Mouse (Mus musculus): ENCODE measurements at regions not wholly inside any gene's neighbourhood (a gene's known extent, or its start where the extent isn't known, plus 50 kb on each side); places are given as distances from the start of the nearest gene placed in this dataset.

GRCm38 (mm10) chr11:18015239-18015638, 61.6 kb upstream of the Etaa1 start:
- no peaks in the 10 kb centered on the region for H3K27me3 ChIP-seq (ENCODE audit: insufficient read depth, low read length)
- no peaks in the 10 kb centered on the region for H3K36me3 ChIP-seq (ENCODE audit: insufficient read depth, low read length)
- no peak overlapping the region for H3K4me3 ChIP-seq (ENCODE audit: low read length)
- no peaks in the 10 kb centered on the region for H3K4me1 ChIP-seq (ENCODE audit: insufficient read depth, low read length)
- no peaks in the 10 kb centered on the region for H3K9me3 ChIP-seq (ENCODE audit: low read length)
- no peak overlapping the region for H3K9ac ChIP-seq (replicated peaks; ENCODE audit: low read length)
- ATAC-seq (no peak), DNase-seq (ENCODE audit: low spot score) (no peak)
- no peak for TF ChIP-seq CTCF (IDR thresholded peaks at IDR 0.05; ENCODE audit: low read depth)
- no peak overlapping the region for H3K27ac ChIP-seq
- 31% methylated on average over 4 of the region's 4 CpGs for WGBS
- no peak overlapping the region for H3K4me2 ChIP-seq (ENCODE audit: low read depth, low read length)

- no peak overlapping the region for H3K4me2 ChIP-seq (ENCODE audit: low read depth, low read length)
Observed at GRCm38 (mm10) chr11:18014610-18015009, 60.9 kb upstream of the Etaa1 start.

GRCm38 (mm10) chr11:18012085-18012484, 58.4 kb upstream of the Etaa1 start:
- DNase-seq (ENCODE audit: low spot score) (no peak), ATAC-seq (no peak)
- H3K4me2 ChIP-seq (ENCODE audit: low read depth, low read length), result no peak overlapping the region
- H3K27ac ChIP-seq, result no peak overlapping the region
- H3K9me3 ChIP-seq (ENCODE audit: low read length), result no peaks in the 10 kb centered on the region
- WGBS, result 46% methylated on average over 5 of the region's 5 CpGs
- H3K4me3 ChIP-seq (ENCODE audit: low read length), result no peak overlapping the region
- no peaks in the 10 kb centered on the region for H3K27me3 ChIP-seq (ENCODE audit: insufficient read depth, low read length)
- H3K36me3 ChIP-seq (ENCODE audit: insufficient read depth, low read length), result no peaks in the 10 kb centered on the region
- H3K9ac ChIP-seq (replicated peaks; ENCODE audit: low read length), result no peak overlapping the region
- no peaks in the 10 kb centered on the region for H3K4me1 ChIP-seq (ENCODE audit: insufficient read depth, low read length)
- TF ChIP-seq CTCF (IDR thresholded peaks at IDR 0.05; ENCODE audit: low read depth), result no peak

More at GRCm38 (mm10) chr11:18014610-18015009, 60.9 kb upstream of the Etaa1 start:
- DNase-seq (ENCODE audit: low spot score) (peak; percentile 73), ATAC-seq (peak; percentile 71)
- WGBS, result 21% methylated on average over 9 of the region's 9 CpGs
- TF ChIP-seq CTCF (IDR thresholded peaks at IDR 0.05; ENCODE audit: low read depth), result no peak
- Histone ChIP-seq H3K9ac (replicated peaks; ENCODE audit: low read length) (no peak overlapping the region), H3K36me3 (ENCODE audit: insufficient read depth, low read length) (no peaks in the 10 kb centered on the region), H3K27me3 (ENCODE audit: insufficient read depth, low read length) (no peaks in the 10 kb centered on the region), H3K9me3 (ENCODE audit: low read length) (no peaks in the 10 kb centered on the region), H3K27ac (no peak overlapping the region), H3K4me1 (ENCODE audit: insufficient read depth, low read length) (no peaks in the 10 kb centered on the region), H3K4me3 (ENCODE audit: low read length) (no peak overlapping the region)

- H3K4me2 ChIP-seq (ENCODE audit: low read depth, low read length), result peak overlapping the region; percentile 55
- DNase-seq (ENCODE audit: low spot score), result peak; percentile 92
- peak overlapping the region; percentile 48 for H3K27ac ChIP-seq
- H3K9me3 ChIP-seq (ENCODE audit: low read length), result no peaks in the 10 kb centered on the region
- H3K27me3 ChIP-seq (ENCODE audit: insufficient read depth, low read length), result no peaks in the 10 kb centered on the region
- H3K4me3 ChIP-seq (ENCODE audit: low read length), result peak overlapping the region; percentile 23
- WGBS, result 11% methylated on average over 13 of the region's 13 CpGs
- ATAC-seq, result peak; percentile 94
- no peaks in the 10 kb centered on the region for H3K4me1 ChIP-seq (ENCODE audit: insufficient read depth, low read length)
- H3K36me3 ChIP-seq (ENCODE audit: insufficient read depth, low read length), result no peaks in the 10 kb centered on the region
- 0 out of 2 replicates have a peak overlapping the region, but pooled peaks have one; percentile 28 for H3K9ac ChIP-seq (replicated peaks; ENCODE audit: low read length)
- peak; percentile 74 for TF ChIP-seq CTCF (IDR thresholded peaks at IDR 0.05; ENCODE audit: low read depth)
Observed at GRCm38 (mm10) chr11:18011101-18011733, 57.5 kb upstream of the Etaa1 start.

- no peak for TF ChIP-seq CTCF (IDR thresholded peaks at IDR 0.05; ENCODE audit: low read depth)
- no peak overlapping the region for H3K27ac ChIP-seq
Observed at GRCm38 (mm10) chr11:18008140-18008539, 54.5 kb upstream of the Etaa1 start.

More at GRCm38 (mm10) chr11:18008140-18008539, 54.5 kb upstream of the Etaa1 start:
- no peak for DNase-seq (ENCODE audit: low spot score)
- no peaks in the 10 kb centered on the region for H3K27me3 ChIP-seq (ENCODE audit: insufficient read depth, low read length)
- ATAC-seq, result no peak
- 89% methylated on average over 6 of the region's 6 CpGs for WGBS
- H3K9ac ChIP-seq (replicated peaks; ENCODE audit: low read length), result no peak overlapping the region
- no peaks in the 10 kb centered on the region for H3K9me3 ChIP-seq (ENCODE audit: low read length)
- H3K4me2 ChIP-seq (ENCODE audit: low read depth, low read length), result no peak overlapping the region
- no peaks in the 10 kb centered on the region for H3K36me3 ChIP-seq (ENCODE audit: insufficient read depth, low read length)
- no peak overlapping the region for H3K4me3 ChIP-seq (ENCODE audit: low read length)
- H3K4me1 ChIP-seq (ENCODE audit: insufficient read depth, low read length), result no peaks in the 10 kb centered on the region
